Mouse (Mus musculus) kidney, adult 2 months (tissue): Measurements from ENCODE around the gene Them7.

Experiments
- CTCF ChIP-seq: fragments of 200-500 bp; conservative IDR thresholded peaks from 2 replicates; pipeline ENCODE4 v1.5.1; 2011; ENCODE audit warnings: low read depth, mild to moderate bottlenecking, control low read depth, low read length, moderate library complexity, mixed read lengths; ENCODE audit not compliant: insufficient read depth, insufficient read length
- POLR2A ChIP-seq: fragments of 200-500 bp; IDR thresholded peaks from one replicate; pipeline ENCODE4 v1.6.1; 2011; ENCODE audit warnings: low read depth, low read length, control low read depth

DNA sequence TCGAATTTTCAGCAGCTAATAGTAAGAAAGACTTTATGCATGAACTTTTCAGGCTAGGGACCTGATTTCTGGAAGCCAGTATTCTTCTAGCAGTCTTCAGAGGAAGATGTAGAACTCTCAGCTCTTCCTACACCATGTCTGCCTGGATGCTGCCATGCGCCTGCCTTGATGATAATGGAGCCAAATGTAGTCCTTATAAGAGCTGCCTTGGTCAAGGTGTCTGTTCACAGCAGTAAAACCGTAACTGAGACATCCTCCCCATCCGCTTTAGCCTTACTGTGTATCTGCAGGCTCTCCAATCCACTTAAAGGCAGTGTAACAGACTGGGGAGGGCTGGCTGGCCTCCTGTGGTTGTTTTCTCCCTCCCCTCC, 167.3 kb downstream of the Them7 start:
- no peak for TF ChIP-seq CTCF
- TF ChIP-seq POLR2A, result no peak
